Mouse (Mus musculus) midbrain, embryonic 16.5 days (tissue): ENCODE results near the gene Hivep3. TPM values are rescaled to one million over a fixed set of nuclear protein-coding genes. Genes with fewer than 3 reads are reported as not detected.

Experiments
- ATAC-seq: fragments of 200-750 bp; cut with Nextera tagmentation; 2 replicates; pipeline ENCODE4 v1.8.0; 2017; ENCODE audit warnings: moderate TSS enrichment
- H3K27ac ChIP-seq: fragments of 300-500 bp; sonication (generic); 2 replicates; pipeline ENCODE4 v1.5.1; 2014; ENCODE audit warnings: mild to moderate bottlenecking, low read length, mixed read lengths
- H3K27me3 ChIP-seq: fragments of 300-500 bp; sonication (generic); 2 replicates; pipeline ENCODE4 v1.6.1; 2014; ENCODE audit warnings: low read depth, low read length, mixed read lengths; ENCODE audit not compliant: control insufficient read depth, insufficient read depth
- H3K36me3 ChIP-seq: fragments of 300-500 bp; sonication (generic); 2 replicates; pipeline ENCODE4 v1.6.1; 2014; ENCODE audit warnings: mild to moderate bottlenecking, low read length, moderate library complexity, mixed read lengths; ENCODE audit not compliant: control insufficient read depth, insufficient read depth
- H3K4me1 ChIP-seq: fragments of 300-500 bp; sonication (generic); 2 replicates; pipeline ENCODE4 v1.6.1; 2014; ENCODE audit warnings: mild to moderate bottlenecking, low read length, mixed read lengths; ENCODE audit not compliant: control insufficient read depth, insufficient read depth
- H3K4me2 ChIP-seq: fragments of 300-500 bp; sonication (generic); 2 replicates; pipeline ENCODE4 v1.6.1; 2014; ENCODE audit warnings: mild to moderate bottlenecking, low read length, mixed read lengths
- H3K4me3 ChIP-seq: fragments of 300-500 bp; sonication (generic); 2 replicates; pipeline ENCODE4 v1.5.1; 2014; ENCODE audit warnings: low read depth, mild to moderate bottlenecking, low read length, moderate library complexity, mixed read lengths
- H3K9ac ChIP-seq: fragments of 300-500 bp; sonication (generic); 2 replicates; pipeline ENCODE4 v1.6.1; 2014; ENCODE audit warnings: low read depth, low read length, mixed read lengths
- H3K9me3 ChIP-seq: fragments of 300-500 bp; sonication (generic); replicated peaks from 2 replicates; pipeline ENCODE4 v1.6.1; 2014; ENCODE audit warnings: mild to moderate bottlenecking, low read length, mixed read lengths; ENCODE audit not compliant: control insufficient read depth, poor library complexity, severe bottlenecking
- WGBS: fragments of 180-500 bp; shearing (Covaris S2); extraction: QIAGEN DNeasy Blood & Tissue Kit; methylation state at CpG from one replicate; pipeline ENCODE4 v1.1.7; 2014; 5-methylcytosine and 5-hydroxymethylcytosine counted together
- polyA plus RNA-seq: library from polyadenylated mRNA; unstranded; fragments of >200 nt; fragmentation: Nextera tagmentation; extraction: Ambion mirVana; gene quantifications from 2 replicates; pipeline ENCODE4 v1.2.1, GENCODE M21; 2015

Hivep3 gene
- polyA plus RNA-seq, 1 experiment from 2014 or later: 20.2 TPM

DNA sequence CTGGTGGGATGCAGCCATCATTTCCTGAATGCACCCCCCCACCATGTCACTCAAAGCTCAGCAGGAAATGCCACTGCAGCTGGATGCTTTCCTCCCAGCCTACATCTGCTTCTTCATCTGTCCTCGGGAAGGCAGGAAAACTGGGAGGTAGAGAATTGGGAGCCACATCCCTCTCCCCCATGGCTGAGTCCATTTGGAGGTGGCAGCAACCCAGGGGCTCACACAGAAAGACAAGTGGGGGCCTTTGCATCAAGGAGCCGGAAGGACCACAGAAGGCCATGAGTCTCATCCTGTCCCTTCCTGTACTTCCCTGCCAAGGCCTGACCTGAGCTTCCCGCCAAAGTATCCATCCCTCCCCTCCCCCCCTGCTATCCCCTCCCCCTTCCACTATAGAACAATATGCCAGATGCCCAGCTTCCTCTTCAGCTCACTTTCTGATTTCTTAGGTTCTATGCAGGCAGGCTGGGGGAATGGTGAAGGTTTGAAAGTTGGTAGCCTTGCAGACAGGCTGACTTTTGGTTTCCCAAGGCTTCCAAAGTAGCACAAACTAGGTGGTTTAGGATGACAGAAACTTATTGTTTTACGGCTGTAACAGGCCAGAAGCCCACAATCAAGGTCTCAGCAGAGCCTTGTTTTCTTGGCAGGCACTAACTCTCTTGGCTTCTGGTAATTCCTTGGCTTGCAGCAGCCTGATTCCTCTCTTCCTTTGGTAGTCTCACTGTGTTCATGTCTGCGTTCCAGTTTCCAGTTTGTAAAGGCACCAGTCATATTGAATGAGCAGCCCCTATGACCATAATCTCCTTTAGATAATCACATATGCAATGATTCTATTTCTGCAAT is 46.2 kb downstream of the Hivep3 start:
- Histone ChIP-seq H3K27ac (no peak overlapping the region), H3K36me3 (no peaks in the 10 kb centered on the region), H3K9ac (no peak overlapping the region), H3K27me3 (no peaks in the 10 kb centered on the region), H3K4me3 (no peak overlapping the region), H3K4me1 (no peaks in the 10 kb centered on the region), H3K4me2 (no peak overlapping the region), H3K9me3 (no peaks in the 10 kb centered on the region)
- no peak for ATAC-seq
- WGBS: 66% methylated on average over 5 of the region's 5 CpGs

- H3K4me3 ChIP-seq: no peak overlapping the region
- ATAC-seq: no peak
- H3K9me3 ChIP-seq: no peaks in the 10 kb centered on the region
- no peaks in the 10 kb centered on the region for H3K4me1 ChIP-seq
- H3K36me3 ChIP-seq: no peaks in the 10 kb centered on the region
- 84% methylated on average over 6 of the region's 6 CpGs for WGBS
- no peak overlapping the region for H3K9ac ChIP-seq
- H3K27me3 ChIP-seq: no peaks in the 10 kb centered on the region
- no peak overlapping the region for H3K27ac ChIP-seq
- no peak overlapping the region for H3K4me2 ChIP-seq
Observed at GRCm38 (mm10) chr4:119780881-119781280, 47.3 kb downstream of the Hivep3 start.

GRCm38 (mm10) chr4:119784959-119785358 is 51.4 kb downstream of the Hivep3 start:
- Histone ChIP-seq H3K9ac (no peak overlapping the region), H3K4me3 (no peak overlapping the region), H3K27me3 (no peaks in the 10 kb centered on the region), H3K27ac (no peak overlapping the region), H3K9me3 (no peaks in the 10 kb centered on the region), H3K4me1 (no peaks in the 10 kb centered on the region), H3K4me2 (no peak overlapping the region), H3K36me3 (no peaks in the 10 kb centered on the region)
- ATAC-seq: no peak
- WGBS: 96% methylated on average over 3 of the region's 3 CpGs

- H3K9me3 ChIP-seq: no peaks in the 10 kb centered on the region
- no peak overlapping the region for H3K9ac ChIP-seq
- no peaks in the 10 kb centered on the region for H3K4me1 ChIP-seq
- 93% methylated on average over 2 of the region's 2 CpGs for WGBS
- no peak overlapping the region for H3K4me2 ChIP-seq
- no peaks in the 10 kb centered on the region for H3K36me3 ChIP-seq
- no peak for ATAC-seq
- no peak overlapping the region for H3K4me3 ChIP-seq
- no peak overlapping the region for H3K27ac ChIP-seq
- H3K27me3 ChIP-seq: no peaks in the 10 kb centered on the region
Observed at GRCm38 (mm10) chr4:119786307-119786706, 52.7 kb downstream of the Hivep3 start.

DNA sequence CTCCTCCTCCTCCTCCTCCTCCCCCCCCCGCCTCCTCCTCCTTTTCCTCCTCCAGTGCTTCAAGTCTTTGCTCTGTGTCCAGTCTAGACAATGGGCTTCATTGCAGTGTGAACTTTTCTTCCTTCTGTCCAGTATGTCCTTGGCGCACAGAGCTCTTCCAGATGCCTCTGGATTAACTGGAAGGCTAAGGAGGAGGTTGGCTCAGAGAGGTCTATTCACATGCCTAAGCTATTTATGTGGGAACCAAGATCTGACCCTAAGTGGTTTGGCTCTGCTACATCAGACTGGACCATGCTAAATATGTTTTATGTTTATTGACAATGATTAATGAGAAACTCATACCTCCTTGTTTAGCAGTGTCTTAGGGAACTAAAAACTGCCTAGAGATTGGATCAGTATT is 53.1 kb downstream of the Hivep3 start:
- WGBS: 62% methylated on average over 1 of the region's 2 CpGs
- ATAC-seq: no peak
- no peaks in the 10 kb centered on the region for H3K27me3 ChIP-seq

GRCm38 (mm10) chr4:119788746-119789145 is 55.2 kb downstream of the Hivep3 start:
- Histone ChIP-seq H3K9me3 (no peaks in the 10 kb centered on the region), H3K9ac (no peak overlapping the region), H3K36me3 (no peaks in the 10 kb centered on the region), H3K4me2 (no peak overlapping the region), H3K27me3 (no peaks in the 10 kb centered on the region), H3K27ac (no peak overlapping the region), H3K4me1 (no peaks in the 10 kb centered on the region), H3K4me3 (no peak overlapping the region)
- ATAC-seq: no peak
- WGBS: 95% methylated on average over 6 of the region's 6 CpGs

More for the DNA sequence above, 53.1 kb downstream of the Hivep3 start:
- H3K9me3 ChIP-seq: no peaks in the 10 kb centered on the region
- no peaks in the 10 kb centered on the region for H3K36me3 ChIP-seq
- no peak overlapping the region for H3K4me3 ChIP-seq
- no peaks in the 10 kb centered on the region for H3K4me1 ChIP-seq
- H3K27ac ChIP-seq: no peak overlapping the region
- no peak overlapping the region for H3K4me2 ChIP-seq
- H3K9ac ChIP-seq: no peak overlapping the region

DNA sequence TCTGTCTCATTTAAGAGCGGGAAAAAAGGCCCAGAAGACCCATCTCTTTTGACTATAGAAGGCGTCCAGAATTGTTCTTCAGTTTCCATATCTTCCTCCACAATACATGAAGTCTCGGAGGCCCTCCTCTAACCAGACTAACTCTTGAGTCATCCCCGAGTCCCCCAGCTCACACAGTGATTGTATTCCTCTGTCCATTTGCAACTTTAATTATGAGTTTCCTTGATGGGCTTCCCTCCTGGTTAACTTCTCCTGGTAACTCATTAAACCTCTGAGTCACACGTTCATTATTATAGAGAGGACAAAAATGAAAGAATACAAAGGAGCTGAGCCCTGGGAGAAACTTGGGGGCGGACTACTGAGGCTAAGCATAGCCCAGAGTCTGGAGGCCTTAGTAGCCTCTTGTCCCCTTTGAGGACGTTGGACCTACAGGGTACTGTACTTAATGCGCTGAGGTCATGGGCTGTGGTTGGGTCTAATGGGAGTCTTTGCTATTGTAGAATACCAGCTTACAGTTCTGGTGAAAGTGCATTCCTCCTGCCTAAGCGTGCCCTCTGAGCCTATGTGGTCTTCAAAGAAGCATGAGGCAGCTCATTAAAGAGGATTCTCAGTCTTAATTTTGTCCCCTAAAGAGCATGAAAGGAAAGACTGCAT is 56.0 kb downstream of the Hivep3 start:
- 78% methylated on average over 9 of the region's 9 CpGs for WGBS
- Histone ChIP-seq H3K27me3 (no peaks in the 10 kb centered on the region), H3K4me2 (no peak overlapping the region), H3K9ac (no peak overlapping the region), H3K27ac (no peak overlapping the region), H3K4me1 (no peaks in the 10 kb centered on the region), H3K4me3 (no peak overlapping the region), H3K9me3 (no peaks in the 10 kb centered on the region), H3K36me3 (no peaks in the 10 kb centered on the region)
- no peak for ATAC-seq

DNA sequence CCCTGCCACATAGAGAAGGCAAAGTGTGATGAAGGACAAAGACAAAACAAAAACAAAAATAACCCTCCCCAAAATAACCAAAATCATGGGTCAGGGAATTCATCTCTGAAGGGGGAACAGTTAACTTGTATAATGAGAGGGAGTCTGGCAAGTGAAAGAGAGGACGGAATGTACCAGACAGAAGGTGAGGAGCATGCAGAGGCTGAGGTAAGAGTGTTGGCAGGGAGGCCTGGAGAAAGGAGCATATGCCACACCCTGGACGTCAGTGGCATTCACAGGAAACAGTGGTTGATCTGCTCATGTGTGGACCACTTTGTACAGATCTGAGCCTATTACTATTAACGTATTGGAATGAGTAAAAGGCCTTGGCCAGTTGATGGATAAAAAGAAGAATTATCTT is 65.3 kb downstream of the Hivep3 start:
- H3K4me3 ChIP-seq: no peak overlapping the region
- H3K4me2 ChIP-seq: no peak overlapping the region
- WGBS: 77% methylated on average over 3 of the region's 3 CpGs
- no peaks in the 10 kb centered on the region for H3K27me3 ChIP-seq
- no peaks in the 10 kb centered on the region for H3K4me1 ChIP-seq
- H3K27ac ChIP-seq: no peak overlapping the region
- no peaks in the 10 kb centered on the region for H3K36me3 ChIP-seq
- H3K9ac ChIP-seq: no peak overlapping the region
- ATAC-seq: no peak
- no peaks in the 10 kb centered on the region; the same call in 1 of the 2 replicates for H3K9me3 ChIP-seq

- 78% methylated on average over 2 of the region's 2 CpGs for WGBS
- no peaks in the 10 kb centered on the region for H3K36me3 ChIP-seq
- no peak overlapping the region for H3K9ac ChIP-seq
- no peak overlapping the region for H3K4me2 ChIP-seq
- H3K27me3 ChIP-seq: no peaks in the 10 kb centered on the region
- H3K27ac ChIP-seq: no peak overlapping the region
- H3K9me3 ChIP-seq: no peaks in the 10 kb centered on the region; the same call in 1 of the 2 replicates
- H3K4me1 ChIP-seq: no peaks in the 10 kb centered on the region
- H3K4me3 ChIP-seq: no peak overlapping the region
- no peak for ATAC-seq
Observed at GRCm38 (mm10) chr4:119806556-119806955, 73.0 kb downstream of the Hivep3 start.
